Mouse (Mus musculus): ENCODE measurements around the gene Olfr657. TPM values are rescaled to one million over a fixed set of nuclear protein-coding genes. Genes with fewer than 3 reads are reported as not detected.

Gene Olfr657
- not detected in 2 replicates for polyA plus RNA-seq (2014; fragmentation: Nextera tagmentation; extraction: Ambion mirVana)

DNA sequence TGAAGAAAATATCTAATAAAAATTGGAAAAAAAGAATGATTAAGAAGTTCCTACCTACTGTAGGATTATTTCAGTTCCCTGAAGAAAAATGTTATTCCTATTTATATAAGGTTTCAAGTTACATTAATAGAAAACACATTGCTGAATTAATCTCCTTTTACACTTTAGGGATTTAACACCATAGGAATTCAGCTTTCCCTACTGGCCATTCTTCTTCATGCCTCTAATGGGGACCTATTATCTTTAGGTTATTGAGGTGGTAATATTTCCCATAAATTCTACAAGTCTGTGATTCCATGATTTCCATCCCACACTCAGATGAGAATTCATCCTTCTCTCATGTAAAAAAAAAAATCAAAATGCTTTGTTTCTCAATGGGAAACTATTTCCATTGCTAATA is at the start of gene Olfr657:
Olfr657 (plus strand) TSS at position 301 of the 400 bp plus-strand sequence.
- ATAC-seq (ENCODE audit: insufficient number of reproducible peaks, insufficient read depth, low FRiP score, low read depth): no peak
- Histone ChIP-seq H3K4me3 (ENCODE audit: low read depth, low read length) (no peak within 1 kb of the TSS), H3K27ac (ENCODE audit: low read length) (no peak within 1 kb of the TSS), H3K9me3 (ENCODE audit: control insufficient read depth, low read depth, low read length) (no peaks in the 10 kb centered on the region), H3K4me1 (ENCODE audit: control insufficient read depth, insufficient read depth, low read length) (no peaks in the 10 kb centered on the region), H3K27me3 (ENCODE audit: control insufficient read depth, insufficient read depth, low read length) (no peaks in the 10 kb centered on the region), H3K9ac (replicated peaks; ENCODE audit: low read depth, low read length) (no peak within 1 kb of the TSS), H3K4me2 (replicated peaks; ENCODE audit: low read depth, low read length) (no peak within 1 kb of the TSS), H3K36me3 (ENCODE audit: control insufficient read depth, insufficient read depth, low read length) (no peaks in the 10 kb centered on the region)

DNA sequence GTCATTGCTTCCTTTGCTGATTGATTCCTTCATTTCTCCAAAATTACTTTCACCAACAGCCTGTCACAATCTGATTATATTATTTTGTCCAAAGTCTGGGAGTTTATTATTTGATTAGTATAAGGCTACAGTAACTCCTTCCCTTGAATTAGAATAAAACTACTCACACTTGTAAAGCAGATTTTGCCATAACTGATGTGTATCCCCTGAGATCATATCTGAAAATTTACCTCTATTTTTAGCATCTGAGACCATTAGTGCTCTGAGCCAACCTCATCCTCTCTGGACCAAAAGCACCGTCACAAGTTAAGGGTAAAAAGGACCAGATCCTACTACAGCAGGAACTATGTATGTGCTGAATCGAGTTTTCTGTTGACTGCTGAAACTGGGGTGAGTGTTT is 47.6 kb upstream of the Olfr657 start, which contains the start of gene Olfr653:
Olfr653 (plus strand) TSS at position 301 of the 400 bp plus-strand sequence.
- no peaks in the 10 kb centered on the region for H3K4me1 ChIP-seq (ENCODE audit: control insufficient read depth, insufficient read depth, low read length)
- no peak within 1 kb of the TSS for H3K4me3 ChIP-seq (ENCODE audit: low read depth, low read length)
- H3K4me2 ChIP-seq (replicated peaks; ENCODE audit: low read depth, low read length): no peak within 1 kb of the TSS
- H3K9me3 ChIP-seq (ENCODE audit: control insufficient read depth, low read depth, low read length): no peaks in the 10 kb centered on the region
- WGBS: 68% methylated on average over 2 of the region's 2 CpGs
- H3K36me3 ChIP-seq (ENCODE audit: control insufficient read depth, insufficient read depth, low read length): no peaks in the 10 kb centered on the region
- no peak for ATAC-seq (ENCODE audit: insufficient number of reproducible peaks, insufficient read depth, low FRiP score, low read depth)
- H3K27ac ChIP-seq (ENCODE audit: low read length): no peak within 1 kb of the TSS
- H3K27me3 ChIP-seq (ENCODE audit: control insufficient read depth, insufficient read depth, low read length): no peaks in the 10 kb centered on the region
- no peak within 1 kb of the TSS for H3K9ac ChIP-seq (replicated peaks; ENCODE audit: low read depth, low read length)

DNA sequence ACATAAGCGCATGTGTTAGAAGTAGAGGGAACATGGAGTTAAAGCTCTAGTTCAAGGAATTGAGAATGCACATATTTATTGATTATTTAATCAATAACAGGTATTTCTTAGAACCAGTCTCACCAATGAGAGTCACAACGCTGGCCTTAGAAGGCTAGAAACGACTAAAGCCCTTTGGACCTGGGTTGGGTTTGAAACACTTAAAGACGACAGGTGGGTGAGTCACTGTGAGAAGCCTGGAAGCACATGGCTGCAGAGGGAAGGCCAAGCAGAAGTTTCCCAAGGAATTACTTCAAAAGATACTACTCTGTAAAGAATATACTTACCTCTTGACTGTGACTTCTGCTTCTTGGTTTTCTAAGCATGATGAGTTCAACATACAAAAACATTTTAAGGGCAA is 43.7 kb upstream of the Olfr657 start:
- no peaks in the 10 kb centered on the region for H3K9me3 ChIP-seq (ENCODE audit: control insufficient read depth, low read depth, low read length)
- H3K27me3 ChIP-seq (ENCODE audit: control insufficient read depth, insufficient read depth, low read length): no peaks in the 10 kb centered on the region
- no peaks in the 10 kb centered on the region for H3K36me3 ChIP-seq (ENCODE audit: control insufficient read depth, insufficient read depth, low read length)
- H3K4me1 ChIP-seq (ENCODE audit: control insufficient read depth, insufficient read depth, low read length): no peaks in the 10 kb centered on the region
- no peak overlapping the region for H3K4me3 ChIP-seq (ENCODE audit: low read depth, low read length)
- ATAC-seq (ENCODE audit: insufficient number of reproducible peaks, insufficient read depth, low FRiP score, low read depth): no peak
- H3K9ac ChIP-seq (replicated peaks; ENCODE audit: low read depth, low read length): no peak overlapping the region
- H3K27ac ChIP-seq (ENCODE audit: low read length): no peak overlapping the region
- WGBS: 91% methylated on average over 4 of the region's 4 CpGs
- H3K4me2 ChIP-seq (replicated peaks; ENCODE audit: low read depth, low read length): no peak overlapping the region

DNA sequence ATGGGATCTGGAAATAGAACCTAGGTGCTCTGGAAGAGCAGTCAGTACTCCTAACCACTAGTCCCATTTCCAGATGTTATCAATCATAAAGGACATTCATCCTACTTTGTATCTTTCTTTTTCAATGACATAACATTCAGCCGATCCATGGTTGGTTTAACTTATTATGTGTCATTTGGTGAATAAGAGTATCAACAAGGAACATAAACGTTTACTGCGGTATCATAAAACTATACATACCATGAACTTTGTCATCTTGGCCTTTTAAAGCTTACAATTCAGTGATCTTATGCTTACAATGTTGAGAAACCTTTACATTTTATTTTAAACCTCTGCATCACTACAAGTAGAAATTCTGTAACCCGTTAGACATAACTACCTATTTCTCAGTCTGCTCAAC is 43.2 kb upstream of the Olfr657 start:
- no peak overlapping the region for H3K9ac ChIP-seq (replicated peaks; ENCODE audit: low read depth, low read length)
- no peaks in the 10 kb centered on the region for H3K27me3 ChIP-seq (ENCODE audit: control insufficient read depth, insufficient read depth, low read length)
- 80% methylated on average over 4 of the region's 4 CpGs for WGBS
- no peaks in the 10 kb centered on the region for H3K36me3 ChIP-seq (ENCODE audit: control insufficient read depth, insufficient read depth, low read length)
- no peak overlapping the region for H3K4me3 ChIP-seq (ENCODE audit: low read depth, low read length)
- no peaks in the 10 kb centered on the region for H3K4me1 ChIP-seq (ENCODE audit: control insufficient read depth, insufficient read depth, low read length)
- no peak overlapping the region for H3K4me2 ChIP-seq (replicated peaks; ENCODE audit: low read depth, low read length)
- no peak overlapping the region for H3K27ac ChIP-seq (ENCODE audit: low read length)
- ATAC-seq (ENCODE audit: insufficient number of reproducible peaks, insufficient read depth, low FRiP score, low read depth): no peak
- H3K9me3 ChIP-seq (ENCODE audit: control insufficient read depth, low read depth, low read length): no peaks in the 10 kb centered on the region

DNA sequence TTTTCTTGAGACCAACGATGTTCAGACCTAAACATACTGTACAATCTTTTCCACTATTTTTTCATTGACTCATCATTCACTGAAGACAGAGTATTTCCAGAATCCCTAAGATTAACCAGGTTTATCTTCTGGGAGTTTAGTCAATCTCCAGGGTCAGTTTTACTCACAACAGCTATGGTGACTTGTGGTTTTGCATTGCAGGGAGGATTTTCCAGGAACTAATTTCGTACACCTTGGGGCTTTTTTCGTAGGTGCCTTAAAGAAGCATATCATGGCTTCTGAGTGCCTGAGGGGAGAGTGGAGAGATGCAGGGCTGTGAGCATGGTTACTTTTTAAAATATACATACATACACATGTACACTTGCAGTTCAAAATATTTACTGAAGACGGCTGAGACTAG is 37.9 kb upstream of the Olfr657 start, which contains the start of gene Olfr654:
Olfr654 (plus strand) TSS at position 301 of the 400 bp plus-strand sequence.
- H3K4me3 ChIP-seq (ENCODE audit: low read depth, low read length): no peak within 1 kb of the TSS
- no peaks in the 10 kb centered on the region for H3K36me3 ChIP-seq (ENCODE audit: control insufficient read depth, insufficient read depth, low read length)
- H3K27ac ChIP-seq (ENCODE audit: low read length): no peak within 1 kb of the TSS
- H3K9me3 ChIP-seq (ENCODE audit: control insufficient read depth, low read depth, low read length): no peaks in the 10 kb centered on the region
- WGBS: 75% methylated on average over 4 of the region's 4 CpGs
- no peaks in the 10 kb centered on the region for H3K4me1 ChIP-seq (ENCODE audit: control insufficient read depth, insufficient read depth, low read length)
- H3K4me2 ChIP-seq (replicated peaks; ENCODE audit: low read depth, low read length): no peak within 1 kb of the TSS
- H3K27me3 ChIP-seq (ENCODE audit: control insufficient read depth, insufficient read depth, low read length): no peaks in the 10 kb centered on the region
- ATAC-seq (ENCODE audit: insufficient number of reproducible peaks, insufficient read depth, low FRiP score, low read depth): no peak
- no peak within 1 kb of the TSS for H3K9ac ChIP-seq (replicated peaks; ENCODE audit: low read depth, low read length)

DNA sequence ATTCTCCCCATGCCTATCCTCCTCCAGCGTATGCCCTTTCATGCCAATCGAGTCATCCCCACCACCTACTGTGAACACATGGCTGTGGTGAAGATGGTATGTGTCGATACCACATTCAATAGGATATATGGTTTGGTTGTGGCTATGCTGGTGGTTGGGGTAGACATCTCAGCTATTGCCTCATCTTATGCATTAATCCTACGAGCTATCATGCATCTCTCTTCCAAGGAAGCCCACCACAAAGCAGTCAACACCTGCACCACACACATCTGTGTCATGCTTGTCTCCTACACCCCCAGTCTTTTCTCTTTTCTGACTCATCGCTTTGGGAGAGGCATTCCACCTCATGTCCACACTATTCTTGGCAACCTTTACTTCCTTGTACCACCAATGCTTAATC is 36.3 kb upstream of the Olfr657 start:
- Histone ChIP-seq H3K36me3 (ENCODE audit: control insufficient read depth, insufficient read depth, low read length) (no peaks in the 10 kb centered on the region), H3K9ac (replicated peaks; ENCODE audit: low read depth, low read length) (no peak overlapping the region), H3K27ac (ENCODE audit: low read length) (no peak overlapping the region), H3K4me3 (ENCODE audit: low read depth, low read length) (no peak overlapping the region), H3K9me3 (ENCODE audit: control insufficient read depth, low read depth, low read length) (no peaks in the 10 kb centered on the region), H3K27me3 (ENCODE audit: control insufficient read depth, insufficient read depth, low read length) (no peaks in the 10 kb centered on the region), H3K4me2 (replicated peaks; ENCODE audit: low read depth, low read length) (no peak overlapping the region), H3K4me1 (ENCODE audit: control insufficient read depth, insufficient read depth, low read length) (no peaks in the 10 kb centered on the region)
- WGBS: 87% methylated on average over 5 of the region's 5 CpGs
- no peak for ATAC-seq (ENCODE audit: insufficient number of reproducible peaks, insufficient read depth, low FRiP score, low read depth)

DNA sequence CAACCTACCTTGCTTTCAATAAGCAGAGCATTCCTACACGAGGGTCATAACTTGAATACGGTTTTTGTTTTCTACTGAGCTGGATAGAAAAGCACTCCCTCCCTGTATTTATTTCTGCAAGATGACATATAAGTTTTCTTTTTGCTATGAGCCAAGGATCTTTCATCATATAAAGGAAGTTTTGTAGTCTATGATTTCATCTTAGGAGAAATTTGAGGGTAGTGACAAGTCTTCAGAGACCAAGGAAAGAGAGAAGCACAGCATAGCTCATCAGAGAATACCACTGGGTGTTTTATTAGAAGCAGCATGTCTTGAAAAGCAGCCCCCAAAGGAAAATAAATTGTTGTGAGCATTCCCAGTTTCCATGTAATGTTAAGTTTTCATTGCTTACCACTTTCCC is 22.9 kb upstream of the Olfr657 start, which contains the start of gene Olfr655:
Olfr655 (minus strand) TSS at position 101 of the 400 bp plus-strand sequence.
- no peak within 1 kb of the TSS for H3K9ac ChIP-seq (replicated peaks; ENCODE audit: low read depth, low read length)
- 87% methylated on average over 2 of the region's 2 CpGs for WGBS
- ATAC-seq (ENCODE audit: insufficient number of reproducible peaks, insufficient read depth, low FRiP score, low read depth): no peak

DNA sequence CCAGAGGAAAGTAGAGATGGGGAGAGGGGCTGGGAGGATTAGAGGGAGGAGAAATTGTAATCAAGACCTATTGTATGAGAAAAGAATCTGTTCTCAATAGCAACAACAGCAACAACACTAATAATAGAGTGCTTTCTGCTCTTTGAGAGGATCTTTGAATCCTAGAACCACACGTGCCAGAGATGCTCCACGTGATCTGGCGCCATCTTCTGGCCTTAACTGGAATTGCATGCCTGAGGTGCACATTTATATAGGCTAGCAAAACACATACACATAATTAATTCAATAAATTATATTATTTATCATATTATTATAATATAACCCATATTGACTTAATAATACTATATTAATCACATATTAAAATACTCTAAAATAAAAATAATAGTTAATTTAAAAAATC is 21.4 kb upstream of the Olfr657 start:
- WGBS: 4% methylated on average over 3 of the region's 3 CpGs
- Histone ChIP-seq H3K27me3 (ENCODE audit: control insufficient read depth, insufficient read depth, low read length) (no peaks in the 10 kb centered on the region), H3K36me3 (ENCODE audit: control insufficient read depth, insufficient read depth, low read length) (no peaks in the 10 kb centered on the region), H3K4me1 (ENCODE audit: control insufficient read depth, insufficient read depth, low read length) (no peaks in the 10 kb centered on the region), H3K9ac (replicated peaks; ENCODE audit: low read depth, low read length) (no peak overlapping the region), H3K27ac (ENCODE audit: low read length) (no peak overlapping the region), H3K4me3 (ENCODE audit: low read depth, low read length) (no peak overlapping the region), H3K4me2 (replicated peaks; ENCODE audit: low read depth, low read length) (no peak overlapping the region), H3K9me3 (ENCODE audit: control insufficient read depth, low read depth, low read length) (no peaks in the 10 kb centered on the region)
- ATAC-seq (ENCODE audit: insufficient number of reproducible peaks, insufficient read depth, low FRiP score, low read depth): no peak

More for the DNA sequence above, 22.9 kb upstream of the Olfr657 start, which contains the start of gene Olfr655:
- Histone ChIP-seq H3K4me2 (replicated peaks; ENCODE audit: low read depth, low read length) (no peak within 1 kb of the TSS), H3K27ac (ENCODE audit: low read length) (no peak within 1 kb of the TSS), H3K4me1 (ENCODE audit: control insufficient read depth, insufficient read depth, low read length) (no peaks in the 10 kb centered on the region), H3K9me3 (ENCODE audit: control insufficient read depth, low read depth, low read length) (no peaks in the 10 kb centered on the region), H3K27me3 (ENCODE audit: control insufficient read depth, insufficient read depth, low read length) (no peaks in the 10 kb centered on the region), H3K4me3 (ENCODE audit: low read depth, low read length) (no peak within 1 kb of the TSS), H3K36me3 (ENCODE audit: control insufficient read depth, insufficient read depth, low read length) (no peaks in the 10 kb centered on the region)

DNA sequence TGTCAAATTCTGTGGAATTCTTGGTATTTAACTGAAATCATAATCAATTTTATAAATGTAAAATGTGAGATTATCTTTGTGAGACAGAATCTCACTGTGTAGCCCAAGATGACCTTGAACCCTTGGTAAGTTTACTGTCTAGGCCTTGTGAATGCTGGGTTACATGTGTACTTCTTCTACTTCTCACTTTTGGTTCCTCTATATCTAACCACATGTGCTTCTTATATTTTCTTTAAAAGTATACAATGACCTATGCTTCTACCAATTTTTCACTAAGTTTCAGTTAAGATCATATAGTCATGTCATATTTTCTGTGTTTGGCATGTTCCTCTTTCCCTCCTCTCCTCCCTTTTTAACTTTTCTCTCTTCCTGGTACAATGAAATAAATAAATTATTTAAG is 19.9 kb upstream of the Olfr657 start:
- Histone ChIP-seq H3K4me2 (replicated peaks; ENCODE audit: low read depth, low read length) (no peak overlapping the region), H3K9ac (replicated peaks; ENCODE audit: low read depth, low read length) (no peak overlapping the region), H3K4me1 (ENCODE audit: control insufficient read depth, insufficient read depth, low read length) (no peaks in the 10 kb centered on the region), H3K27ac (ENCODE audit: low read length) (no peak overlapping the region), H3K9me3 (ENCODE audit: control insufficient read depth, low read depth, low read length) (no peaks in the 10 kb centered on the region), H3K4me3 (ENCODE audit: low read depth, low read length) (no peak overlapping the region), H3K36me3 (ENCODE audit: control insufficient read depth, insufficient read depth, low read length) (no peaks in the 10 kb centered on the region), H3K27me3 (ENCODE audit: control insufficient read depth, insufficient read depth, low read length) (no peaks in the 10 kb centered on the region)
- no peak for ATAC-seq (ENCODE audit: insufficient number of reproducible peaks, insufficient read depth, low FRiP score, low read depth)
